Mouse (Mus musculus) kidney, adult 9 months (tissue): ENCODE results near the gene Map3k19.

ENCODE experiments used
- DNase-seq: peaks from one replicate; pipeline ENCODE4 v3.0.0; 2022

Gene Map3k19

GRCm38 (mm10) chr1:127854486-127855222 lies at the start of gene Map3k19:
TSS of gene Map3k19 (minus strand) at chr1:127855031.
- DNase-seq = no peak

GRCm38 (mm10) chr1:127899401-127899800 lies 44.6 kb upstream of the Map3k19 start:
- DNase-seq = no peak

- peak; percentile 9 for DNase-seq
These were observed 14.4 kb upstream of the Map3k19 start for GRCm38 (mm10) chr1:127869276-127869675.

- DNase-seq = peak; percentile 92
These were observed 13.8 kb upstream of the Map3k19 start, which contains the start of gene Rab3gap1 for GRCm38 (mm10) chr1:127868300-127869261. TSS of gene Rab3gap1 (plus strand) at chr1:127868773.

- DNase-seq = no peak
These were observed 9.0 kb upstream of the Map3k19 start for GRCm38 (mm10) chr1:127863806-127864205.

GRCm38 (mm10) chr1:127861900-127862299 lies 7.1 kb upstream of the Map3k19 start:
- no peak for DNase-seq

- no peak for DNase-seq
These were observed 5.7 kb upstream of the Map3k19 start for GRCm38 (mm10) chr1:127860492-127860891.

- no peak for DNase-seq
These were observed 5.1 kb upstream of the Map3k19 start for GRCm38 (mm10) chr1:127859799-127860400.

- DNase-seq = no peak
These were observed 4.3 kb upstream of the Map3k19 start for GRCm38 (mm10) chr1:127858945-127859648.

- no peak for DNase-seq
These were observed 4.7 kb downstream of the Map3k19 start for GRCm38 (mm10) chr1:127850075-127850610.

GRCm38 (mm10) chr1:127845472-127845871 lies 9.4 kb downstream of the Map3k19 start:
- no peak for DNase-seq

GRCm38 (mm10) chr1:127838602-127839001 lies 16.2 kb downstream of the Map3k19 start:
- DNase-seq = no peak

- no peak for DNase-seq
These were observed 18.2 kb downstream of the Map3k19 start for GRCm38 (mm10) chr1:127836619-127837018.

GRCm38 (mm10) chr1:127834202-127834601 lies 20.6 kb downstream of the Map3k19 start:
- DNase-seq = no peak

GRCm38 (mm10) chr1:127833714-127834113 lies 21.1 kb downstream of the Map3k19 start:
- DNase-seq = no peak

GRCm38 (mm10) chr1:127830215-127830921 lies 24.5 kb downstream of the Map3k19 start:
- DNase-seq = no peak

- peak; percentile 78 for DNase-seq
These were observed 27.5 kb downstream of the Map3k19 start for GRCm38 (mm10) chr1:127827325-127827724.

GRCm38 (mm10) chr1:127816381-127816780 lies 38.5 kb downstream of the Map3k19 start:
- DNase-seq = no peak

- no peak for DNase-seq
These were observed 41.9 kb downstream of the Map3k19 start for GRCm38 (mm10) chr1:127812929-127813328.

- DNase-seq = no peak
These were observed 46.2 kb downstream of the Map3k19 start for GRCm38 (mm10) chr1:127808671-127809070.

GRCm38 (mm10) chr1:127802916-127803315 lies 51.9 kb downstream of the Map3k19 start:
- DNase-seq = no peak

- DNase-seq = no peak
These were observed 58.1 kb downstream of the Map3k19 start for GRCm38 (mm10) chr1:127796752-127797151.
